Mouse (Mus musculus): ENCODE measurements at regions not wholly inside any gene's neighbourhood (a gene's known extent, or its start where the extent isn't known, plus 50 kb on each side); places are given as distances from the start of the nearest gene placed in this dataset.

GRCm38 (mm10) chr12:73448388-73448965 is 97.7 kb downstream of the Tmem30b start:
- intact Hi-C loops (cut with DNase I): loop anchor here (2.0 kb wide), 1 partner anchor 428 kb away; no protein-coding TSS in a partner anchor

GRCm38 (mm10) chr12:73447172-73447571 is 99.0 kb downstream of the Tmem30b start:
- DNase-seq: no peak
- intact Hi-C loops (cut with DNase I): no loop called here

More at GRCm38 (mm10) chr12:73448388-73448965, 97.7 kb downstream of the Tmem30b start:
- DNase-seq: no peak

GRCm38 (mm10) chr12:73446148-73446547 is 100.0 kb downstream of the Tmem30b start:
- no peak for DNase-seq
- intact Hi-C loops (cut with DNase I): no loop called here

DNA sequence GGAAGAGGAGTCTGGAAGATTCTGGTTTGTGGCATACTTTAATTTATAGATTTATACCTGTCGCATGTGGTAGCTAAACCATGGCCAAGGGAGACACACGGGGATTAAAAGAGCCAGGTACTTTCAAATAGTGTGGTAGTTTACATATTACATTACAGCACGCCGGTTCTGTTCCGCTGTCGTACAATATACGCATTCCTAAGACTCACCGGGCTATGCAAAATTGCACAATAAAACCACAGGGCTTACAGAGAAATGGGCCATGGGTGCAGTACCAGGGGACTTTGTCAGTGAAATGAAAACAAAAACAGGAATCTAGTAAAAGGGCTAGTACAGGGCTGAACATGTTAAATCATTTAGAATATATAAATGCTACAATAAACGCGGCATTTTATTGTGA is 100.6 kb downstream of the Tmem30b start:
- intact Hi-C loops (cut with DNase I): no loop called here
- no peak for DNase-seq

DNA sequence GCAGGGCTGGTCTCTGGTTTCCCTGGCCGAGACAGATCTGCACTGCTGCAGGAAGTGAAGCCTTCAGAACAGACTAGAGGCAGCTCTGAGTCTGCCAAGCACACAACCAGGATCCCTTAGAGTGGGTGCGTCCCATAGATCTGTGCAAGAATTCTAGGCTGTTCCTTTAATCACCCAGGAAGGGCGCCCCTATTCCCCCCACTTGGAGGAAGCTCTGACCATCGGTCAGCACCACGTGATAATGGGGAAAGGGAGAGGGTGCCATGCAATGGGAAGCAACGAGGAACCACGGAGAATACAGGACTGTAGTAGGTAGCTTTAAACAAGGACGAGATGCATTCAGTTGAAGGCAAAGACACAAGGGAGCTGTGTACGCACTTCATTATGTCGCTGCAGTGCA is 101.1 kb downstream of the Tmem30b start:
- intact Hi-C loops (cut with DNase I): no loop called here
- DNase-seq: no peak

GRCm38 (mm10) chr12:73441326-73441725 is 104.9 kb downstream of the Tmem30b start:
- intact Hi-C loops (cut with DNase I): no loop called here
- no peak for DNase-seq

DNA sequence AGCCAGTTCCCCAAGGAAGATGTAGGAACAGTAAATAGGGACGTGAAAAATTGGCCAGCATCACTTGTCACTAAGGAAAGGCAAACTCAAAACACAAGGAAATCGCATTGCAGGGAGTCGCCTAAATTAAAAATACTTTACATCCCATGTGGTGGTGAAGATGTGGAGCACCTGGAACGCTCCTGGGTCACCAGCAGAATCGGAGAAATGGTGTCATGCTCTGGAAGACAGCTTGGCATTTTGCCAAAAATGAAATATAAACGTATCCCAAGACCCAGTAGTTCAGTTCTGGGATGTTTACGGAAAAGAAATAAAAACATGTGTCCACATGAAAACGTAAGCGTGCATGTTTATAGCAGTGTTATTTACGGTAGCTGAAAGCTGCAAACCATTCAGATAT is 111.5 kb downstream of the Tmem30b start:
- no peak for DNase-seq
- intact Hi-C loops (cut with DNase I): no loop called here

- intact Hi-C loops (cut with DNase I): no loop called here
- DNase-seq: no peak
These were observed 113.6 kb downstream of the Tmem30b start for GRCm38 (mm10) chr12:73432546-73432945.

DNA sequence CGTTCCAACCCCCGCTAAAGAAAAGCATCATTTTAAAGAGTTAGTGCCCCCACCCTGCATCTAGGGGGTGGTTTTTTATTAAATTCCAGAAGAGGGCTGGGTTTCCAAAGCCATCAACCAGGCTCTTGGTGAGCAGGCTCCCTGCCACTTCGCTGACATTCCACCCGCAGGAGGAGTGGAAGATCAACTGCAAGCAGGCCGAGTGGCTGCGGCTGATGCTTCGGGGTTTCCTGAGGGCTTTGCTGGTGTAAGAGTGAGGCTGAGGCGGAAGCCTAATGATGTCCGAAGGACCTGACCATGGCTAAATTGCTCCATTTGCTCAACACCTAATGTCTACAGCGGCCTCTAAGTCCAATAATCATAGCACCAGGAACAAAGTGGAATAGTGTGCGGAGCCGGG is 118.0 kb downstream of the Tmem30b start:
- intact Hi-C loops (cut with DNase I): no loop called here
- DNase-seq: no peak

DNA sequence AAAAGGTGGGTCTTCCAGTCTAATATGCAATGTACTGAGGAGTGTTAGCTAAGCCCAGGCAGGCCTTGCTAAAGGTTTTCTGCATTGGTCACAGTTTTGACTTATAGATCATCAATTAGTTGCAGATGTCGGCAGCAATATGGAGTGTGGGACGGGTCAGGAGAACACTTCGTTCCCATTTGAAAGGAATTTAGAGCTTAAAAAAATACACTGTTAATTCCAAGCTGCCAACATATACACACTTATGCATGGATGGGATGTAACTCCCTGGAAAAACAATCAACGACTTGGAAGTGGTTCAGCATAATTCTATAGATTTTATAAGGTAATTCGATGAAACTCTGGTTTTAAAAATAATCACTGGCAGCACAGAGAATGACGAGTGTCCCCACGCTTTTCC is 121.4 kb downstream of the Tmem30b start:
- intact Hi-C loops (cut with DNase I): no loop called here
- no peak for DNase-seq

DNA sequence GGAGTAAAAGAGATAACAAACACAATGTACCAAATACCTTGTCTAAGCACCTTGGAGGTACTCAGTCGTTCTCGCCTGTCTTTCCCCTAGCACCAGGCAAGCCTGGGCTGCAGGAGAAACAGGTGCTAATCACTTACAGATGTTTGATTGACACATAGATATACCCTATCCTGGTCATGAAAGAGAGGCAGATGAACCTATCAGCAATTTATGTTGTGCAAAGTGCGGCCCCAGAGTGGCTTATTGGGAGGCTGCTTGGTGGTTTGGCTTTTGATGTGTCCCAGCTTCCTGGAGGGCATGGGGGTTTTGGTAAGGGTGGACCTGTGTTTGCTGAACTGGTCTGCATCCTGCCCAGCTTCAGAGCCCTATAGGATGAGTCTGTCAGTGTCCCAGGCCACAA is 129.1 kb downstream of the Tmem30b start:
- DNase-seq: no peak
- intact Hi-C loops (cut with DNase I): no loop called here

DNA sequence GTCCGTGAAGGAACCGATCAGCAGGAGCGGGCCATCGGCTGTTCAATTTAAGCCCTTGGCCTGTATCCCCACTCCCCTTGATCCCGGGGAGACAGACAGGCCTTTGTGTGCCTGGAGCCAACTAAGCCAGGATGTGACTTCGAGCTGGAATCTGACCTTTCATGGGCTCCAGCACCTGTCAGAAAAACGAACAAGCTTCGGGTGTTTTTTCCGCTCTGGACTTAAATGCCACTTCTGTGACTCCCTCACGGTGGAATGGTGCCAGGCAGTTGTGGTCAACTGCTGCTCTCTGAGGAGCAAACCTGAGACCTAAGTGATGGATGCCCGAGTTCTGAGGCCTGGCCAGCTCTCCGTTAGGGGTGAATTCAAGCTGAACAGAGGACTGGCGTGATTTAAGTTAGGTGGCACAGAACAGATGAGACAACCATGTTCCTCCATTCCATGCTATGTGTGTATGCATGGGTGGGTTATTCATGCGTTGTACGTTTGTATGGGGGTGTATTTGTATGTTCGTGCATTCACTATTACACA is 129.8 kb downstream of the Tmem30b start:
- no peak for DNase-seq
- intact Hi-C loops (cut with DNase I): no loop called here

DNA sequence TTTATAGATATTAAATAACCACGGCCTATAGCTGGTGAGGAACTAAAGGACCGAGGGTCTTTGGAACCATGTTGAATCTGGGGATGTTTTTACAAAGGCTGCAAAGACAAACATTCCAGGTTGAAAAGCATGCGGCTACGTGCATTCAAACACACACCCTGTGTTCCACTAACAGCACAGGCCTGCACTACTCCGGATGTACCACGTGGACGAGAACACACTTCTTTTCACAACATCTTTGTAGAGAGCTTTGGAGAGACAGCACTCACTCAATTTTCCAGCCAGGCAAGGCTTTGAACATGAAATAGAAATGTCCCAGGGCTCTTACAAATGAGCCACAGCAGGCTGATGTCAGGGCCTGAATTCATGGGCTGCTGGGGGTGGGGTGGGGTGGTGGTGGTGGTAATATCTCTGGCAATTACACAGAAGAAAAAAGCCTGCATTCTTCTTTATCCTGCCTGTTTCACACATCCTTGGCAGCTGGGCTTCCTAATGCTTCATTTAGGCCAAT is 129.3 kb downstream of the Slc38a6 start:
- intact Hi-C loops (cut with DNase I): no loop called here
- no peak for DNase-seq

DNA sequence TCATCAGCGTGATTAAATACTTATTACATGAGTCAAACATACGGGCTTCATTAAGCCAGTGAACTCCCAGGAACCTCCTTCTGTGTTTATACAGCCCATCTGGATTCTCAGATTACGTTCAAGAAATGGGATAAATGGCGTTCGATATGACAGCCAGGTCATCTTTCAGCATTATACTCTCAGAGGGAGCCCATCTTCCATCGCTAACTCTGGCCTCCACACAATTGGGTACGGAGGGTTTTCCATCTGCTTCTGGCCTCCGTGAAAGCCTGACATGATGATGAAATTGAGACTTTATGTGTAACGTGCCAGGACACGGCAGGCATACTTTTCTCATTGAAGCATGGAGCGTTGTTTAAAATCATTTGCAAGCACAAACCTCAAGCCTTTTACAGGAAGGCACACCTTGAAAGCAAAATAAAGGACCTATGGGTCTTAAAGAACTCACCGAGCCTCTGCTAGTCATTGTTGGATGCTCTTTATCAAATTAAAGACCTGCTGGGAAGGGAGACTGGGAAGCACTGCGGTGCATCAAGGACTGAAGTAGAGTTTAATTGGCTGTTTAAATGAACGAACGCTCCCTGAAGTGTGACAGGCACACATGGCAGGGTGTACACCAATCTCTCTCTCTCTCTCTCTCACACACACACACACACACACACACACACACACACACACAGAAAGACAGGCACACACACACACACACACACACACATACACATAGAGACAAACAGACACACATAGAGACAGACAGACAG is 127.0 kb downstream of the Slc38a6 start:
- intact Hi-C loops (cut with DNase I): loop anchor here (5.0 kb wide), 1 partner anchor 391 kb away; no protein-coding TSS in a partner anchor
- DNase-seq: no peak

GRCm38 (mm10) chr12:73412500-73412899 is 125.9 kb downstream of the Slc38a6 start:
- intact Hi-C loops (cut with DNase I): loop anchor here (5.0 kb wide), 1 partner anchor 390 kb away; no protein-coding TSS in a partner anchor
- no peak for DNase-seq

- intact Hi-C loops (cut with DNase I): loop anchor here (5.0 kb wide), 1 partner anchor 389 kb away; no protein-coding TSS in a partner anchor
- peak in 1 of 2 experiments; percentile 47 for DNase-seq
These were observed 124.3 kb downstream of the Slc38a6 start for GRCm38 (mm10) chr12:73410924-73411323.

GRCm38 (mm10) chr12:73409481-73410085 is 123.0 kb downstream of the Slc38a6 start:
- intact Hi-C loops (cut with DNase I): loop anchor here (5.0 kb wide), 2 partner anchors 202 to 387 kb away; no protein-coding TSS in a partner anchor
- DNase-seq: peak; percentile 54 to 56

DNA sequence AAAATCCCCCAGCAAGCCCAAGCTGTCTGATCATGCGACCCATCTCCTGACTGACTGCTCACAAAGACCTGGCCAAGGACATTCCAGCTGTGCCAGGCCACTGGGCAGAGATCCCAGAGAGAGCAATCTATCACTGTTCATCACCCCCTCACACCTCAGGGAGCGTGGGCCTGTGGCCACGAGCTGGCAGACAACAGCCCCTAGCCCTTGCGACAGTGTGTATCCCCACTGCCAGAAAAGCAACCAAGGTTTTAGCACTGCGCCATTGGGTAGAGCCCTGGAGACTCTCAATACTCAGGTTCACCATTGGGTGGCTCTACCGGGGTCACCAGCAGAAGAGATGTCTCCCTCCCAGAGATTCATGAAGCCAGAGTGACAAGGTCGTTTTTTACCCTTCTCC is 122.0 kb downstream of the Slc38a6 start:
- intact Hi-C loops (cut with DNase I): loop anchor here (5.0 kb wide), 1 partner anchor 201 kb away; no protein-coding TSS in a partner anchor
- peak; percentile 69 to 76 for DNase-seq

GRCm38 (mm10) chr12:73408165-73408564 is 121.6 kb downstream of the Slc38a6 start:
- intact Hi-C loops (cut with DNase I): loop anchor here (5.0 kb wide), 1 partner anchor 201 kb away; no protein-coding TSS in a partner anchor
- no peak for DNase-seq

DNA sequence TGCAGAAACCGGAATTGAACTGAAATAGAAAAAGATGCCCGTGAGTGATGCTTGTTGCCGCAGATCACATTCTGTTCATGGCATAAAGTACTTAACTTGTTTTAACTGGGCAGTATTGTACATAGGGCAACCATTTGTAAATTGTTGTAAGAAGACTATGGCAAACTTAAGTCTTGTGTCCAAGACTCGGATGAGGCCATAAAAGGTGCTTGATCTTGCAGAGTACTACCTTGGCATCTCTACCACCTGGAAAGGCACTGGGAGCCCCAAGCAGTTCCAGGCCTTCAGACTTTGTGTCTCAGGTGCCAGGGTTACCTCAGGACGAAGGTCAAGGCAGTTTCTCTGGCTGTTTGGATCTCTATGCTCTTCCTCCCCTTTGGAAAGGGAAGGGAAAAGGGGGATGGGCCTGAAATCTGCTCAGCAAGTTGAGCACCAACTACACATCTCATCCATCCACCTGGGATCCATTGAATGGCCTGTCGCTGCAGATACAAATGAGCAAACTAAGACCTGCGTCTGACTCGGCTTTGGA is 120.0 kb downstream of the Slc38a6 start:
- DNase-seq: no peak
- intact Hi-C loops (cut with DNase I): loop anchor here (5.0 kb wide), 1 partner anchor 199 kb away; no protein-coding TSS in a partner anchor

GRCm38 (mm10) chr12:73405583-73405982 is 119.0 kb downstream of the Slc38a6 start:
- intact Hi-C loops (cut with DNase I): loop anchor here (5.0 kb wide), 1 partner anchor 198 kb away; no protein-coding TSS in a partner anchor

More at GRCm38 (mm10) chr12:73405583-73405982, 119.0 kb downstream of the Slc38a6 start:
- DNase-seq: no peak

Data from heart, postnatal 36 days (tissue).